Mouse (Mus musculus): ENCODE measurements at regions not wholly inside any gene's neighbourhood (a gene's known extent, or its start where the extent isn't known, plus 50 kb on each side); places are given as distances from the start of the nearest gene placed in this dataset.

GRCm38 (mm10) chr15:6044511-6045256 lies 254.9 kb upstream of the Dab2 start:
- DNase-seq: peak; percentile 69

GRCm38 (mm10) chr15:6055703-6056102 lies 243.9 kb upstream of the Dab2 start:
- no peak for DNase-seq

- DNase-seq: peak; percentile 18
Measured at GRCm38 (mm10) chr15:6056887-6057626, 242.5 kb upstream of the Dab2 start.

- DNase-seq: no peak
Measured at GRCm38 (mm10) chr15:6059361-6059760, 240.2 kb upstream of the Dab2 start.

GRCm38 (mm10) chr15:6059790-6060189 lies 239.8 kb upstream of the Dab2 start:
- peak; percentile 85 for DNase-seq

- DNase-seq: peak; percentile 17
Measured at GRCm38 (mm10) chr15:6060649-6061048, 238.9 kb upstream of the Dab2 start.

GRCm38 (mm10) chr15:6065100-6065499 lies 234.5 kb upstream of the Dab2 start:
- no peak for DNase-seq

- DNase-seq: no peak
Measured at GRCm38 (mm10) chr15:6067380-6067779, 232.2 kb upstream of the Dab2 start.

- DNase-seq: no peak
Measured at GRCm38 (mm10) chr15:6068371-6068770, 231.2 kb upstream of the Dab2 start.

- DNase-seq: no peak
Measured at GRCm38 (mm10) chr15:6071873-6072272, 227.7 kb upstream of the Dab2 start.

- DNase-seq: no peak
Measured at GRCm38 (mm10) chr15:6072920-6073319, 226.7 kb upstream of the Dab2 start.

GRCm38 (mm10) chr15:6080714-6081635 lies 218.6 kb upstream of the Dab2 start:
- peak; percentile 55 for DNase-seq

GRCm38 (mm10) chr15:6087208-6087607 lies 212.4 kb upstream of the Dab2 start:
- no peak for DNase-seq

GRCm38 (mm10) chr15:6088498-6088897 lies 211.1 kb upstream of the Dab2 start:
- no peak for DNase-seq

- no peak for DNase-seq
Measured at GRCm38 (mm10) chr15:6129697-6130096, 169.9 kb upstream of the Dab2 start.

- DNase-seq: no peak
Measured at GRCm38 (mm10) chr15:6132216-6132615, 167.4 kb upstream of the Dab2 start.

- no peak for DNase-seq
Measured at GRCm38 (mm10) chr15:6145071-6145470, 154.5 kb upstream of the Dab2 start.

- DNase-seq: no peak
Measured at GRCm38 (mm10) chr15:6154706-6155105, 144.9 kb upstream of the Dab2 start.

GRCm38 (mm10) chr15:6180261-6180660 lies 119.3 kb upstream of the Dab2 start:
- DNase-seq: no peak

- DNase-seq: no peak
Measured at GRCm38 (mm10) chr15:6183627-6184026, 116.0 kb upstream of the Dab2 start.

GRCm38 (mm10) chr15:6191845-6192244 lies 107.7 kb upstream of the Dab2 start:
- DNase-seq: no peak

- DNase-seq: no peak
Measured at GRCm38 (mm10) chr15:6207239-6207638, 92.3 kb upstream of the Dab2 start.

GRCm38 (mm10) chr15:6209301-6209700 lies 90.3 kb upstream of the Dab2 start:
- DNase-seq: peak; percentile 7

Data from liver (tissue).